Mouse (Mus musculus) ES-Bruce4 (cell line): Measurements from ENCODE around the gene Sbpl.

Experiments used
- CTCF ChIP-seq: IDR thresholded peaks from one replicate; pipeline ENCODE4 v1.8.1; 2011; ENCODE audit warnings: low read depth, low read length
- POLR2A ChIP-seq: IDR thresholded peaks from one replicate; pipeline ENCODE4 v1.8.1; 2011; ENCODE audit warnings: low read length; ENCODE audit not compliant: insufficient read depth

- TF ChIP-seq CTCF (no peak), POLR2A (no peak)
Measured at GRCm38 (mm10) chr17:23976665-23977064, 21.6 kb upstream of the Sbpl start.
